Mouse (Mus musculus) left cerebral cortex, postnatal 4 days (tissue): ENCODE measurements around the gene Gas6. TPM values are rescaled to one million over a fixed set of nuclear protein-coding genes. Genes with fewer than 3 reads are reported as not detected.

ENCODE experiments used
- total RNA-seq, 2 experiments: library from RNA; stranded (reverse); gene quantifications; 2 replicates each; pipeline ENCODE4 v1.2.3; 2021

The Gas6 gene
- total RNA-seq, 2 experiments from 2014 or later: 81.2 to 85.8 TPM

Other genes with a start within 250 kb of the Gas6 start
- gene Adprhl1, start 240.3 kb downstream of the Gas6 start, total RNA-seq: 1 to 10 TPM; 1.8 to 1.9 TPM
- gene Dcun1d2, start 206.4 kb downstream of the Gas6 start, total RNA-seq: 10 to 100 TPM; 27.6 to 31.2 TPM
- 10 to 100 TPM; 38.4 to 42.9 TPM for gene Tmco3, start 206.3 kb downstream of the Gas6 start, total RNA-seq
- 10 to 100 TPM; 82.6 to 88.1 TPM for gene Tfdp1, start 155.7 kb downstream of the Gas6 start, total RNA-seq
- gene Atp4b, start 97.7 kb downstream of the Gas6 start, total RNA-seq: not detected
- gene Grk1, start 89.4 kb downstream of the Gas6 start, total RNA-seq: not detected
- 1 to 10 TPM; 3.9 to 4.6 TPM for gene Tmem255b, start 59.3 kb downstream of the Gas6 start, total RNA-seq
- not detected for gene 1700029H14Rik, start 68.0 kb upstream of the Gas6 start, total RNA-seq
- 10 to 100 TPM; 46.4 to 49.1 TPM for gene Rasa3, start 183.1 kb upstream of the Gas6 start, total RNA-seq
- 1 to 10 TPM in 1 of 2 experiments, under 1 TPM in 1; 0.66 to 1.9 TPM for gene Cfap97d2, start 211.4 kb upstream of the Gas6 start, total RNA-seq